Mouse (Mus musculus) lung, embryonic 14.5 days (tissue): Measurements from ENCODE around the gene Acsm4. TPM values are rescaled to one million over a fixed set of nuclear protein-coding genes. Genes with fewer than 3 reads are reported as not detected.
"Not testable (repeated sequence)": the region's sequence is repeated elsewhere in the genome, so short reads cannot be mapped to it uniquely, and the experiment has no call there.

Experiments used
- ATAC-seq: fragments of 200-750 bp; cut with Nextera tagmentation; 2 replicates; pipeline ENCODE4 v1.8.0; 2017; ENCODE audit warnings: mild to moderate bottlenecking, moderate TSS enrichment, moderate library complexity; ENCODE audit not compliant: insufficient read depth
- DNase-seq: peaks from one replicate; pipeline ENCODE4 v3.0.0-alpha.2; 2015
- H3K27ac ChIP-seq: fragments of 300-500 bp; sonication (generic); 2 replicates; pipeline ENCODE4 v1.5.1; 2014; ENCODE audit warnings: low read depth, mild to moderate bottlenecking, moderate library complexity
- H3K27me3 ChIP-seq: fragments of 300-500 bp; sonication (generic); 2 replicates; pipeline ENCODE4 v1.6.1; 2014; ENCODE audit warnings: low read length, control low read depth; ENCODE audit not compliant: insufficient read depth
- H3K36me3 ChIP-seq: fragments of 300-500 bp; sonication (generic); 2 replicates; pipeline ENCODE4 v1.6.1; 2014; ENCODE audit warnings: control low read depth; ENCODE audit not compliant: insufficient read depth
- H3K4me1 ChIP-seq: fragments of 300-500 bp; sonication (generic); 2 replicates; pipeline ENCODE4 v1.6.1; 2014; ENCODE audit warnings: antibody characterized with exemption, control low read depth; ENCODE audit not compliant: insufficient read depth
- H3K4me2 ChIP-seq: fragments of 300-500 bp; sonication (generic); 2 replicates; pipeline ENCODE4 v1.6.1; 2014; ENCODE audit warnings: mild to moderate bottlenecking
- H3K4me3 ChIP-seq: fragments of 300-500 bp; sonication (generic); 2 replicates; pipeline ENCODE4 v1.5.1; 2014; ENCODE audit warnings: low read depth, low read length
- H3K9ac ChIP-seq: fragments of 300-500 bp; sonication (generic); 2 replicates; pipeline ENCODE4 v1.6.1; 2014
- H3K9me3 ChIP-seq: fragments of 300-500 bp; sonication (generic); 2 replicates; pipeline ENCODE4 v1.6.1; 2016; ENCODE audit warnings: low read depth, low read length, control low read depth
- CTCF ChIP-seq: IDR thresholded peaks from 2 replicates; pipeline ENCODE4 v1.5.1; 2016; ENCODE audit warnings: antibody characterized with exemption, low read depth
- WGBS: fragments of 180-500 bp; shearing (Covaris S2); extraction: QIAGEN DNeasy Blood & Tissue Kit; methylation state at CpG from one replicate; pipeline ENCODE4 v1.1.7; 2014; 5-methylcytosine and 5-hydroxymethylcytosine counted together
- polyA plus RNA-seq: library from polyadenylated mRNA; unstranded; fragments of >200 nt; fragmentation: Nextera tagmentation; extraction: Ambion mirVana; gene quantifications from 2 replicates; pipeline ENCODE4 v1.2.1, GENCODE M21; 2014

The Acsm4 gene
- polyA plus RNA-seq, 1 experiment from 2014 or later, result not detected

DNA sequence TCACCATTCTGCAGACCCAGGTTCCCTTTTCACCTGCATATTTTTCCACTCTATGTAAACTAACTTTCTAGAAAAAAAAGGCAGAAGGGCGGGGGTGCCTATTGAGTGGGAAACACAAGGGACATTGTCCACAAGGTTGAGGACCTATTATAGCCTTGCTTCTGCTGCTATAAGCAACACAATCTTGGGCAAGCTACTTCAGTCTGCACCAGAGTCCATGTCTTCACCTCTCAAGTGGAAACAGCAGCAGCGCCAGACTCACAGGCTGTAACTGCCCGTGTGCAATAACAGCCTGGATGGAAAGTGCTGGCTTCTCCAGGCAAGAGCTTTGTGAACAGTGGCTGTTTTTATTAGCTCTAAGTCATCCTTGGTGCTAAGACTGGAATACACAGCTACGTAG lies 2.5 kb downstream of the Acsm4 start:
- DNase-seq (peak; percentile 4), ATAC-seq (no peak)
- H3K27me3 ChIP-seq, result no peaks in the 10 kb centered on the region
- no peak overlapping the region for H3K4me3 ChIP-seq
- 63% methylated on average over 4 of the region's 4 CpGs for WGBS
- TF ChIP-seq CTCF, result no peak
- H3K9me3 ChIP-seq, result no peaks in the 10 kb centered on the region
- H3K36me3 ChIP-seq, result no peaks in the 10 kb centered on the region
- H3K4me1 ChIP-seq, result no peaks in the 10 kb centered on the region
- no peak overlapping the region for H3K4me2 ChIP-seq
- no peak overlapping the region for H3K27ac ChIP-seq
- H3K9ac ChIP-seq, result no peak overlapping the region

GRCm38 (mm10) chr7:119694926-119695325 lies 5.1 kb downstream of the Acsm4 start:
- no peak for DNase-seq
- no peak overlapping the region for H3K27ac ChIP-seq
- H3K36me3 ChIP-seq, result no peaks in the 10 kb centered on the region
- 67% methylated on average over 1 of the region's 1 CpGs for WGBS
- no peaks in the 10 kb centered on the region for H3K4me1 ChIP-seq
- no peak for ATAC-seq
- no peaks in the 10 kb centered on the region for H3K27me3 ChIP-seq
- no peak for TF ChIP-seq CTCF
- H3K9ac ChIP-seq, result no peak overlapping the region
- H3K4me2 ChIP-seq, result no peak overlapping the region
- no peaks in the 10 kb centered on the region for H3K9me3 ChIP-seq
- H3K4me3 ChIP-seq, result no peak overlapping the region

DNA sequence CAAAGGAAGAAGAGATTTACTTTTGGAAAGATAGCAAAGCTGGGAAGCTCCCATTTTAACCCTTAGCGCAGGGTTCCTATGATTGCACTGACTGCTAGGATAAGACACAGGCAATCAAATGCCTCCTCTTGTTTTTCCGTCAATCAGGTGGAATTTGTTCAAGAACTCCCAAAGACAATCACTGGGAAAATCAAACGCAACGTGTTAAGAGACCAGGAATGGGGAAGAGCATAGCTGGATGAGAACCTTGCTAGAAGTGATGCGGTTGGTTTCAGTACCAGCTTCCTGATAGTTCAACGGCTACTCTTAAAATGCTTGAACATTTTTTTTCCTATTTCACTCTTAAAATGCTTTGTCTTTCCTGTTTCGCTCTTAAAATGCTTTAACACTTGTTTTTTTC lies 24.3 kb downstream of the Acsm4 start:
- no peaks in the 10 kb centered on the region for H3K27me3 ChIP-seq
- no peak overlapping the region for H3K27ac ChIP-seq
- no peaks in the 10 kb centered on the region for H3K9me3 ChIP-seq
- WGBS, result 86% methylated on average over 7 of the region's 7 CpGs
- peaks cover 43% of the 10 kb centered on the region for H3K36me3 ChIP-seq
- no peak for TF ChIP-seq CTCF
- DNase-seq (no peak), ATAC-seq (no peak)
- no peak overlapping the region for H3K4me3 ChIP-seq
- H3K9ac ChIP-seq, result no peak overlapping the region
- H3K4me2 ChIP-seq, result no peak overlapping the region
- H3K4me1 ChIP-seq, result no peaks in the 10 kb centered on the region

DNA sequence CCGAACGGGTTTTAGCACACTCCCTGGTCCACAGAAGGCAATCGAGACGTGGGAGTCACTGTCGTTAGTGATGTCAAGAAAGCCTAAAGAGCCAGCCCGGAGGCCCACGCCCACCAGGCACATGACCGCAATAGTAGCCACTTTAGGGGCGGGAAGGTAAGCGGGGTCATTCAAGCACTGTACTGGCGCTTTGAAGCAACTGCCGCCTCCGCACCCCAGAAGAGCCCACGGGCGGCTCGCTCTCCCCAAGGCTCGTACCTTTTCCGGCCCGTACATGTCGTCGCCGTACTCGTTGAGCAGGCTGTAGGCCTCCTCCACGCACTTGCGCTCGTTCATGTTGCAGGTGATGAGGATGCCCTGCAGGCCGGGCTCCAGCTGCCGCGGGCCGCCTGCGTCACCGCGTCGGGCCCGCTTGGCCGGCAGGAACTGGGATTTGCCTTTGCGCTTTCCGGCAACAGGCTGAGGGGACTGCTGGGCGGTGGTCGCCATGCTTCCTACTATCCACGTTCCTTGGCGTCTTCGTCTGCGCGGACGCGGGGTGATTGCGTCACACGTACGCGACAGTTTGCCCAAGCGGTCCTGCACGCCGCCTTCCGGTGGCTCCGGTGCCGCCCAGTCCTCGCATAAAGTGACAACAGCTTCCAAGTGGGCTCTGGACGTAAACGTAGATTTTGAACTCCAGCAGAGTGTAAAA lies 30.6 kb downstream of the Acsm4 start, which contains the start of gene Thumpd1:
Gene Thumpd1 (minus strand): TSS at position 546 of the 694 bp plus-strand sequence.
- WGBS, result under 1% methylated on average over 60 of the region's 60 CpGs
- Histone ChIP-seq H3K4me2 (peak within 1 kb of the TSS; percentile 66), H3K27me3 (no peaks in the 10 kb centered on the region), H3K27ac (peak within 1 kb of the TSS; percentile 73), H3K4me3 (peak within 1 kb of the TSS; percentile 89), H3K4me1 (no peaks in the 10 kb centered on the region), H3K36me3 (peaks cover 36% of the 10 kb centered on the region), H3K9me3 (no peaks in the 10 kb centered on the region), H3K9ac (peak within 1 kb of the TSS; percentile 87)
- ATAC-seq (peak; percentile 97), DNase-seq (peak; percentile 98)
- TF ChIP-seq CTCF, result peak; percentile 80

DNA sequence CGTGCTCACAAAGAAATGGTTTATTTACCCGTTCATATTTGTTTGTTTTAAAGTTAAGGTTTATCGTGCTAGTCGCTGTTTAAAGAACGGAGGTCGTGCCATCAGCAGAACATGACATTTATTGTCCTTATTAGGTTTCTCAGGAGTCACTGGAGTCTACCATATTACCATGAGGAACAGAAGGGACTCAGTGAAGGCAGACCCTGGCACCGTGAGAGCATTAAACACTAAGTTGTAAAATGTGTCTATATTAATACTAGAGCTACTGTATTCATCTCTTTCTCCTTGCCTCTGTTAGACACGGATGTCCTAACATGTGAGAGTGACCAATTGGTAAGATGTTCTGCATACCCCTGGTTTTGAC lies 31.1 kb downstream of the Acsm4 start:
- Histone ChIP-seq H3K4me1 (no peaks in the 10 kb centered on the region), H3K9me3 (no peaks in the 10 kb centered on the region), H3K4me2 (peak overlapping the region; percentile 66), H3K27me3 (no peaks in the 10 kb centered on the region), H3K27ac (peak overlapping the region; percentile 73), H3K9ac (peak overlapping the region; percentile 87), H3K4me3 (peak overlapping the region; percentile 89), H3K36me3 (peaks cover 31% of the 10 kb centered on the region)
- no peak for TF ChIP-seq CTCF
- ATAC-seq (peak; percentile 55), DNase-seq (no peak)
- WGBS, result 14% methylated on average over 8 of the region's 8 CpGs

- DNase-seq, result no peak
- no peak for ATAC-seq
- H3K4me3 ChIP-seq, result no peak overlapping the region
- no peak overlapping the region for H3K4me2 ChIP-seq
- H3K36me3 ChIP-seq, result no peaks in the 10 kb centered on the region
- TF ChIP-seq CTCF, result no peak
- no peak overlapping the region for H3K9ac ChIP-seq
- H3K9me3 ChIP-seq, result no peaks in the 10 kb centered on the region
- 91% methylated on average over 2 of the region's 2 CpGs for WGBS
- H3K4me1 ChIP-seq, result no peaks in the 10 kb centered on the region
- no peak overlapping the region for H3K27ac ChIP-seq
- H3K27me3 ChIP-seq, result no peaks in the 10 kb centered on the region
These were observed 37.8 kb downstream of the Acsm4 start for GRCm38 (mm10) chr7:119727621-119728020.

- not testable (repeated sequence) for H3K9me3 ChIP-seq, H3K4me2 ChIP-seq, H3K4me3 ChIP-seq, H3K27ac ChIP-seq, H3K4me1 ChIP-seq, H3K27me3 ChIP-seq, ATAC-seq, H3K36me3 ChIP-seq, H3K9ac ChIP-seq
- 79% methylated on average over 4 of the region's 4 CpGs for WGBS
- DNase-seq, result peak; percentile 53
- TF ChIP-seq CTCF, result peak; percentile 44
These were observed 41.4 kb downstream of the Acsm4 start for GRCm38 (mm10) chr7:119731262-119731661.
